Mouse (Mus musculus): ENCODE data around the gene Fam3b. TPM values are rescaled to one million over a fixed set of nuclear protein-coding genes. Genes with fewer than 3 reads are reported as not detected.

Gene Fam3b
- total and polyA plus RNA-seq, 3 experiments = 20.6 to 21.2 TPM; not detected in 1

DNA sequence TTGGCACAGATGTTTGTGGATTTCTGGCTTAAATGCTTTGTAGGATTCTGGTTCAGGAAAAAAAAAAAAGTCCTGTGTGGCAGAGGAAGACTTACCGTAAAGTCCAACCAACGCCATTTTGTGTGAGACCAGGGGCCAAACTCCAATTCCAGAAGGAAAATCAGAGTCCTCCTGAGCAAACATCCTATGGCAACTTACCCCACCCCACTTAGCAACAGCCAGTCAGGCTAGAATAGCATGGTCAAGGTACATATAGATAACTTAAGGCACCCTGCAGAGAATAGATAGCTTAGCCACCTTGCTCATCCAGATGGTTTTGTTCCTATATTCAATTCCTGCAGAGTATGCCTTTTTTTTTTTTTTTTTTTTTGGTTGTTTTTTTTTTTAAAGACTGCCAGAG is 14.6 kb upstream of the Fam3b start:
- DNase-seq (ENCODE audit: low read depth, low spot score) = no peak
- TF ChIP-seq TAL1 (IDR thresholded peaks at IDR 0.05; ENCODE audit: low read length) = no peak
- TF ChIP-seq ETS1 (IDR thresholded peaks at IDR 0.05; ENCODE audit: low read depth, low read length) = no peak
- no peak for TF ChIP-seq USF2 (IDR thresholded peaks at IDR 0.05; ENCODE audit: borderline replicate concordance in 1 of 2, insufficient read depth in 1 of 2, low read depth in 1 of 2, low read length in 2 of 2)
- no peak for TF ChIP-seq NRF1 (IDR thresholded peaks at IDR 0.05; ENCODE audit: insufficient read depth, low read depth, low read length, poor library complexity, severe bottlenecking)
- no peak for TF ChIP-seq POLR2AphosphoS5 (IDR thresholded peaks at IDR 0.05; ENCODE audit: borderline replicate concordance, low read depth, low read length)
- TF ChIP-seq MEF2A (IDR thresholded peaks at IDR 0.05; ENCODE audit: extremely low read depth, insufficient replicate concordance, low read depth, low read length, poor library complexity, severe bottlenecking) = no peak
- no peak overlapping the region for H3K9ac ChIP-seq (ENCODE audit: control insufficient read depth, low read depth, low read length, poor library complexity, severe bottlenecking)

GRCm38 (mm10) chr16:97523024-97523423 is 8.4 kb upstream of the Fam3b start:
- Histone ChIP-seq H3K9ac (ENCODE audit: control insufficient read depth, low read depth, low read length, poor library complexity, severe bottlenecking) (no peak overlapping the region), H3K27me3 (ENCODE audit: control insufficient read depth in 1 of 2, insufficient read depth in 2 of 2, low read length in 2 of 2) (no peaks in the 10 kb centered on the region), H3K4me3 (ENCODE audit: control insufficient read depth in 1 of 2, insufficient read depth in 1 of 2, low read depth in 2 of 2, low read length in 2 of 2) (peak overlapping the region in 1 of 2 experiments; percentile 29; a peak in 1 of 4 replicates), H3K36me3 (ENCODE audit: control insufficient read depth in 1 of 2, insufficient read depth in 2 of 2, low read length in 2 of 2) (peaks cover 0 to 3% of the 10 kb centered on the region in 2 experiments; a peak in 2 of 4 replicates), H3K4me1 (ENCODE audit: control insufficient read depth in 1 of 2, insufficient read depth in 2 of 2, low read length in 2 of 2) (peaks cover 4 to 13% of the 10 kb centered on the region in 2 experiments; a peak in 3 of 4 replicates), H3K9me3 (replicated peaks; ENCODE audit: insufficient read depth, low read length) (no peaks in the 10 kb centered on the region), H3K79me2 (ENCODE audit: control insufficient read depth, insufficient read depth, low read length, poor library complexity) (no peaks in the 10 kb centered on the region), H3K27ac (ENCODE audit: control insufficient read depth, low read depth, low read length) (no peak overlapping the region)
- peak; percentile 88 for DNase-seq (ENCODE audit: low read depth, low spot score)
- TF ChIP-seq CTCF (IDR thresholded peaks at IDR 0.05 in 2 of 3, conservative IDR thresholded peaks at IDR 0.05 in 1 of 3; ENCODE audit: control insufficient read depth in 1 of 3, insufficient read depth in 1 of 3, low read depth in 2 of 3, low read length in 3 of 3, poor library complexity in 1 of 3, severe bottlenecking in 1 of 3) = peak; percentile 57 to 79 (median 69)
- no peak for TF ChIP-seq POLR2A (IDR thresholded peaks at IDR 0.05; ENCODE audit: control insufficient read depth in 1 of 2, insufficient read depth in 1 of 2, low read depth in 1 of 2, low read length in 2 of 2, poor library complexity in 1 of 2)
- no peak for TF ChIP-seq MAZ (IDR thresholded peaks at IDR 0.05; ENCODE audit: low read depth, low read length)
- TF ChIP-seq ZC3H11A (IDR thresholded peaks at IDR 0.05; ENCODE audit: low read depth, low read length) = peak; percentile 59
- TF ChIP-seq SMC3 (IDR thresholded peaks at IDR 0.05; ENCODE audit: low read depth, low read length) = peak; percentile 90
- TF ChIP-seq TBP (IDR thresholded peaks at IDR 0.05; ENCODE audit: low read depth, low read length) = 0 out of 2 replicates have a peak, but pooled peaks have one; percentile 20
- TF ChIP-seq POLR2AphosphoS5 (IDR thresholded peaks at IDR 0.05; ENCODE audit: borderline replicate concordance, low read depth, low read length) = no peak
- TF ChIP-seq E2F4 (IDR thresholded peaks at IDR 0.05; ENCODE audit: borderline replicate concordance, low read depth, low read length) = no peak
- no peak for TF ChIP-seq MYC (IDR thresholded peaks at IDR 0.05; ENCODE audit: low read depth, low read length)
- peak; percentile 67 for TF ChIP-seq RAD21 (IDR thresholded peaks at IDR 0.05; ENCODE audit: low read depth, low read length)
- no peak for TF ChIP-seq TAL1 (IDR thresholded peaks at IDR 0.05; ENCODE audit: low read length)
- TF ChIP-seq SIN3A (IDR thresholded peaks at IDR 0.05; ENCODE audit: low read length) = peak; percentile 37; the same call in 1 of the 2 replicates
- TF ChIP-seq HCFC1 (IDR thresholded peaks at IDR 0.05; ENCODE audit: low read depth, low read length) = 0 out of 2 replicates have a peak, but pooled peaks have one; percentile 19
- no peak for TF ChIP-seq KAT2A (conservative IDR thresholded peaks at IDR 0.05; ENCODE audit: low read depth, low read length)

More for the DNA sequence above, 14.6 kb upstream of the Fam3b start:
- Histone ChIP-seq H3K4me1 (ENCODE audit: control insufficient read depth in 1 of 2, insufficient read depth in 2 of 2, low read length in 2 of 2) (peaks cover 0 to under 1% of the 10 kb centered on the region in 2 experiments; a peak in 1 of 4 replicates), H3K27me3 (ENCODE audit: control insufficient read depth in 1 of 2, insufficient read depth in 2 of 2, low read length in 2 of 2) (no peaks in the 10 kb centered on the region), H3K27ac (ENCODE audit: control insufficient read depth, low read depth, low read length) (no peak overlapping the region), H3K36me3 (ENCODE audit: control insufficient read depth in 1 of 2, insufficient read depth in 2 of 2, low read length in 2 of 2) (no peaks in the 10 kb centered on the region), H3K4me3 (ENCODE audit: control insufficient read depth in 1 of 2, insufficient read depth in 1 of 2, low read depth in 2 of 2, low read length in 2 of 2) (no peak overlapping the region), H3K79me2 (ENCODE audit: control insufficient read depth, insufficient read depth, low read length, poor library complexity) (no peaks in the 10 kb centered on the region), H3K9me3 (replicated peaks; ENCODE audit: insufficient read depth, low read length) (no peaks in the 10 kb centered on the region)
